Mouse (Mus musculus) megakaryocyte, adult 5-6 weeks (primary cell): ENCODE results near the gene Ccna1. TPM values are rescaled to one million over a fixed set of nuclear protein-coding genes. Genes with fewer than 3 reads are reported as not detected.

Experiments used
- total RNA-seq, 2 experiments: library from RNA; stranded (forward) in 1 of 2; stranded (reverse) in 1 of 2; fragments of 153-499, 151-499 nt in 1 of 2; fragments of 221-1000, 200-1000 nt in 1 of 2; gene quantifications; 2 replicates each; pipeline versions ENCODE4 v1.2.3 to v1.2.4; 2015 to 2017

Gene Ccna1
- total RNA-seq, 2 experiments from 2014 or later = not detected

Other genes with a start within 250 kb of the Ccna1 start
- 47.3 and 53.8 TPM in 2 replicates for gene Rfxap, start 247.7 kb downstream of the Ccna1 start, total RNA-seq (2015)
- 42.0 and 58.7 TPM in 2 replicates for gene Rfxap, start 247.7 kb downstream of the Ccna1 start, total RNA-seq (2017)
- gene Sertm1, start 139.6 kb downstream of the Ccna1 start, total RNA-seq (2015) = not detected in 2 replicates
- gene Sertm1, start 139.6 kb downstream of the Ccna1 start, total RNA-seq (2017) = not detected in 2 replicates
- gene Spg20, start 56.6 kb upstream of the Ccna1 start, total RNA-seq (2015) = 6.0 and 7.0 TPM in 2 replicates
- 8.3 and 10.1 TPM in 2 replicates for gene Spg20, start 56.6 kb upstream of the Ccna1 start, total RNA-seq (2017)
- not detected in 2 replicates for gene Ccdc169, start 81.8 kb upstream of the Ccna1 start, total RNA-seq (2015)
- not detected in 2 replicates for gene Ccdc169, start 81.8 kb upstream of the Ccna1 start, total RNA-seq (2017)
- gene Sohlh2, start 126.5 kb upstream of the Ccna1 start, total RNA-seq (2015) = not detected in 2 replicates
- gene Sohlh2, start 126.5 kb upstream of the Ccna1 start, total RNA-seq (2017) = not detected in 2 replicates
- not detected in 2 replicates for gene Dclk1, start 186.9 kb upstream of the Ccna1 start, total RNA-seq (2015)
- gene Dclk1, start 186.9 kb upstream of the Ccna1 start, total RNA-seq (2017) = not detected in 2 replicates